Mouse (Mus musculus): Measurements from ENCODE around the gene Manba. TPM values are rescaled to one million over a fixed set of nuclear protein-coding genes. Genes with fewer than 3 reads are reported as not detected.
A peak's percentile ranks its signal among the peaks of the same experiment; 100 is the strongest.
"Not testable (repeated sequence)": the region's sequence is repeated elsewhere in the genome, so short reads cannot be mapped to it uniquely, and the experiment has no call there.

Manba gene
- polyA plus RNA-seq, 2 experiments: 4.2 to 6.5 TPM

DNA sequence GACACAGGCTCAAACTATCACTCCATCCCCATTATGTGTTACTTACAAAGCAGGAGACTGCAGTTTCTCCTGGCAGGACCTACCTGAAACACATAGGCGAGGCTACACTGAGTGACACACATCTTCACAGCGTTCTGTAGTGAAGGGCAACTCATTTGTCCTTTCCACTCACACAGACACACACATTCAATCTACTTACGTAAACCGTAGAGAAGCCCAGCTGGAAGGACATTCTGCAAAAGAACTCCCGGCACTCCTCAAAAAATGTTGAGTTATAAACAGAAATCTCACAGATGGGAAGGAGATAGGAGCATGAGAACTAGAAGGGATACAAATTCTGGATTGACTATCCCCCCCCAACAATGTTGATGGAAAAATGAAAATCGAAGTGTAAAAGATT, 9.1 kb upstream of the Manba start:
- H3K9me3 ChIP-seq (ENCODE audit: control insufficient read depth, low read length): no peaks in the 10 kb centered on the region
- H3K9ac ChIP-seq (ENCODE audit: low read depth, low read length, severe bottlenecking): no peak overlapping the region
- H3K27ac ChIP-seq (replicated peaks; ENCODE audit: low read depth, low read length): no peak overlapping the region
- no peak overlapping the region for H3K4me2 ChIP-seq (replicated peaks; ENCODE audit: low read depth, low read length, severe bottlenecking)
- no peak for TF ChIP-seq POLR2A (IDR thresholded peaks at IDR 0.05; ENCODE audit: borderline replicate concordance, extremely low read depth, insufficient read depth, insufficient read length)
- DNase-seq (ENCODE audit: low spot score) (no peak), ATAC-seq (ENCODE audit: low FRiP score, low read depth) (no peak)
- no peaks in the 10 kb centered on the region for H3K27me3 ChIP-seq (ENCODE audit: control insufficient read depth, insufficient read depth, low read length)
- 79% methylated on average over 6 of the region's 6 CpGs for WGBS
- H3K4me3 ChIP-seq (replicated peaks; ENCODE audit: low read length): no peak overlapping the region
- H3K36me3 ChIP-seq (ENCODE audit: control insufficient read depth, insufficient read depth, low read length): no peaks in the 10 kb centered on the region
- no peaks in the 10 kb centered on the region for H3K4me1 ChIP-seq (ENCODE audit: control insufficient read depth, insufficient read depth, low read length)

DNA sequence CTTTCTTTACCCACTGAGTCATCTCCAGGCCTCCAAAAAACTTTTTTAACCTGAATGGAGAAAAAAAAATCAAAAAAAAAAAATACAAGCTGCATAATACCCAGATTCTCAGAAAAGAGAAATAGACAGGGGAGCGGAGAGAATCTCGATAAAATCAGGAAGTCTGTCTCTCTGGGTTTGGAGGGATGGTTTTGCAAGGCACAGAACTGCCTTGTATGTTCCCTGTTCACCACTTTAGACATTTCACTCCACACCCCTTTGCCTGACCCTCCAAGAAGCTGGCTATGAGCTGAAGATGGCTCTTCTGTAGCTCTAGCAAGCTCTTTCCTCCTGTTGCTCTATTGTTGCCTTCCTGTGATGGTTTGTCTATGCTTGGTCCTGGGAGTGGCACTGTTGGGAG, 8.4 kb upstream of the Manba start:
- H3K4me2 ChIP-seq (replicated peaks; ENCODE audit: low read depth, low read length, severe bottlenecking): no peak overlapping the region
- no peak overlapping the region for H3K9ac ChIP-seq (ENCODE audit: low read depth, low read length, severe bottlenecking)
- H3K27ac ChIP-seq (replicated peaks; ENCODE audit: low read depth, low read length): no peak overlapping the region
- DNase-seq (ENCODE audit: low spot score) (no peak), ATAC-seq (ENCODE audit: low FRiP score, low read depth) (no peak)
- WGBS: 98% methylated on average over 2 of the region's 2 CpGs
- H3K27me3 ChIP-seq (ENCODE audit: control insufficient read depth, insufficient read depth, low read length): no peaks in the 10 kb centered on the region
- no peak for TF ChIP-seq POLR2A (IDR thresholded peaks at IDR 0.05; ENCODE audit: borderline replicate concordance, extremely low read depth, insufficient read depth, insufficient read length)
- H3K9me3 ChIP-seq (ENCODE audit: control insufficient read depth, low read length): no peaks in the 10 kb centered on the region
- H3K36me3 ChIP-seq (ENCODE audit: control insufficient read depth, insufficient read depth, low read length): no peaks in the 10 kb centered on the region
- no peaks in the 10 kb centered on the region for H3K4me1 ChIP-seq (ENCODE audit: control insufficient read depth, insufficient read depth, low read length)
- no peak overlapping the region for H3K4me3 ChIP-seq (replicated peaks; ENCODE audit: low read length)

DNA sequence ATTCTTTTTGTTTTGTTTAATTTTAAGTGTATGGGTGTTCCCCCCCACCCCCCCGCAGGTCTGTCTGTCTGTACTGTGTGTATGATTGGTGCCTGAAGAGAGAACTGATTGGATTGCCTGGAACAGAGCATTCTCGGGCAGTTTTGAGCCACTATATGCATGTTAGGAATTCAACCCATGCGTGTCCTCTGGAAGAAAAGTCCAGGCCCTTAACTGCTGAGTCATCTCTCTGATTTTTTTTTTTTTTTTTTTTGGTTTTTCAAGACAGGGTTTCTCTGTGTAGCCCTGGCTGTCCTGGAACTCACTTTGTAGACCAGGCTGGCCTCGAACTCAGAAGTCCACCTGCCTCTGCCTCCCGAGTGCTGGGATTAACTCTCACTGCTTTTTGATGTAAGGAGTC, 6.3 kb upstream of the Manba start:
- not testable (repeated sequence) for H3K4me1 ChIP-seq (ENCODE audit: control insufficient read depth, insufficient read depth, low read length); H3K27ac ChIP-seq (replicated peaks; ENCODE audit: low read depth, low read length); DNase-seq (ENCODE audit: low spot score); H3K27me3 ChIP-seq (ENCODE audit: control insufficient read depth, insufficient read depth, low read length); H3K36me3 ChIP-seq (ENCODE audit: control insufficient read depth, insufficient read depth, low read length); H3K4me2 ChIP-seq (replicated peaks; ENCODE audit: low read depth, low read length, severe bottlenecking); H3K9me3 ChIP-seq (ENCODE audit: control insufficient read depth, low read length); H3K9ac ChIP-seq (ENCODE audit: low read depth, low read length, severe bottlenecking); ATAC-seq (ENCODE audit: low FRiP score, low read depth); H3K4me3 ChIP-seq (replicated peaks; ENCODE audit: low read length)
- WGBS: 76% methylated on average over 5 of the region's 5 CpGs

- TF ChIP-seq POLR2A (IDR thresholded peaks at IDR 0.05; ENCODE audit: borderline replicate concordance, extremely low read depth, insufficient read depth, insufficient read length): no peak
Measured at GRCm38 (mm10) chr3:135480767-135481166, 4.6 kb upstream of the Manba start.

GRCm38 (mm10) chr3:135481608-135482007, 3.8 kb upstream of the Manba start:
- WGBS: 77% methylated on average over 3 of the region's 3 CpGs
- no peak for TF ChIP-seq POLR2A (IDR thresholded peaks at IDR 0.05; ENCODE audit: borderline replicate concordance, extremely low read depth, insufficient read depth, insufficient read length)
- no peaks in the 10 kb centered on the region for H3K9me3 ChIP-seq (ENCODE audit: control insufficient read depth, low read length)
- no peak overlapping the region for H3K9ac ChIP-seq (ENCODE audit: low read depth, low read length, severe bottlenecking)
- H3K27ac ChIP-seq (replicated peaks; ENCODE audit: low read depth, low read length): no peak overlapping the region
- H3K4me1 ChIP-seq (ENCODE audit: control insufficient read depth, insufficient read depth, low read length): no peaks in the 10 kb centered on the region
- H3K36me3 ChIP-seq (ENCODE audit: control insufficient read depth, insufficient read depth, low read length): no peaks in the 10 kb centered on the region
- no peaks in the 10 kb centered on the region for H3K27me3 ChIP-seq (ENCODE audit: control insufficient read depth, insufficient read depth, low read length)
- no peak for ATAC-seq (ENCODE audit: low FRiP score, low read depth)
- DNase-seq (ENCODE audit: low spot score): no peak
- no peak overlapping the region for H3K4me2 ChIP-seq (replicated peaks; ENCODE audit: low read depth, low read length, severe bottlenecking)
- no peak overlapping the region for H3K4me3 ChIP-seq (replicated peaks; ENCODE audit: low read length)

More at GRCm38 (mm10) chr3:135480767-135481166, 4.6 kb upstream of the Manba start:
- no peaks in the 10 kb centered on the region for H3K36me3 ChIP-seq (ENCODE audit: control insufficient read depth, insufficient read depth, low read length)
- WGBS: 86% methylated on average over 6 of the region's 6 CpGs
- DNase-seq (ENCODE audit: low spot score) (no peak), ATAC-seq (ENCODE audit: low FRiP score, low read depth) (no peak)
- H3K4me1 ChIP-seq (ENCODE audit: control insufficient read depth, insufficient read depth, low read length): no peaks in the 10 kb centered on the region
- no peak overlapping the region for H3K27ac ChIP-seq (replicated peaks; ENCODE audit: low read depth, low read length)
- no peak overlapping the region for H3K4me3 ChIP-seq (replicated peaks; ENCODE audit: low read length)
- H3K27me3 ChIP-seq (ENCODE audit: control insufficient read depth, insufficient read depth, low read length): no peaks in the 10 kb centered on the region
- no peak overlapping the region for H3K9ac ChIP-seq (ENCODE audit: low read depth, low read length, severe bottlenecking)
- H3K4me2 ChIP-seq (replicated peaks; ENCODE audit: low read depth, low read length, severe bottlenecking): no peak overlapping the region
- H3K9me3 ChIP-seq (ENCODE audit: control insufficient read depth, low read length): no peaks in the 10 kb centered on the region

DNA sequence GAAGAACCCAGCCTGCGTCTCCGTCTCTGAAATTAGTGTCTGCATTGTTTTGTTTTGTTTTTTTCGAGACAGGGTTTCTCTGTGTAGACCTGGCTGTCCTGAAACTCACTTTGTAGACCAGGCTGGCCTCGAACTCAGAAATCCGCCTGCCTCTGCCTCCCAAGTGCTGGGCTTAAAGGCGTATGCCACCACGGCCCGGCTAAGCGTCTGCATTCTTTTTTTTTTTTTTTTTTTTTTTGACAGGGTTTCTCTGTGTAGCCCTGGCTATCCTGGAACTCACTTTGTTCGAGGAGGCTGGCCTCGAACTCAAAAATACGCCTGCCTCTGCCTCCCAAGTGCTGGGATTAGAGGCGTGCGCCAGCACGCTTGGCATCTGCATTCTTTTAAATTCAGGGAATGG, 761 bp upstream of the Manba start:
- not testable (repeated sequence) for DNase-seq (ENCODE audit: low spot score); ATAC-seq (ENCODE audit: low FRiP score, low read depth); H3K9me3 ChIP-seq (ENCODE audit: control insufficient read depth, low read length); H3K9ac ChIP-seq (ENCODE audit: low read depth, low read length, severe bottlenecking); H3K36me3 ChIP-seq (ENCODE audit: control insufficient read depth, insufficient read depth, low read length); H3K27ac ChIP-seq (replicated peaks; ENCODE audit: low read depth, low read length); H3K27me3 ChIP-seq (ENCODE audit: control insufficient read depth, insufficient read depth, low read length); H3K4me1 ChIP-seq (ENCODE audit: control insufficient read depth, insufficient read depth, low read length)
- peak overlapping the region; percentile 96; the same call in 1 of the 2 replicates for H3K4me2 ChIP-seq (replicated peaks; ENCODE audit: low read depth, low read length, severe bottlenecking)
- WGBS: 87% methylated on average over 15 of the region's 15 CpGs
- peak overlapping the region; percentile 50; the same call in 1 of the 2 replicates for H3K4me3 ChIP-seq (replicated peaks; ENCODE audit: low read length)
